Mouse (Mus musculus) ES-CJ7 (cell line): ENCODE measurements at regions not wholly inside any gene's neighbourhood (a gene's known extent, or its start where the extent isn't known, plus 50 kb on each side); places are given as distances from the start of the nearest gene placed in this dataset.
A peak's percentile ranks its signal among the peaks of the same experiment; 100 is the strongest.

Experiments
- DNase-seq: peaks from one replicate; pipeline ENCODE4 v3.0.0; 2011; ENCODE audit warnings: low read depth, low spot score

DNA sequence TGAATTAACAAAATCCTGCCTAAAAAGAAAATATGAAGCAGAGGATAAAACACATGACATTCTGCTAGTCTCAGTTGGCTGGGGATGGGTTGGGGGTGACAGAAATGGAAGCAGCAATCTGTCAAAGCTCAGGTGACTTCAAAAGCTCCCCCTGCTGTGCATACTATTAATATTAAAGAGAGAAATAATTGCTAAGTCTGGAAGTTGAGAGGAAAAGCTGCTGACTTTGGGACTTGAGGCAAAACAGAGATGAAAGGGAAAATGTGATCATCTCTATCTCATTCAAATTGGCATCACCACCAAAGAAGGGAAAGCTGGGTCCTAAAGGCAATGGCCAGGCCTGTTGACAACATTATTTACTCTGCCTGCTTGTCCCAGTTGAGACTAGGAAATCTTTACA lies 90.8 kb downstream of the Rpe65 start:
- DNase-seq, result no peak

DNA sequence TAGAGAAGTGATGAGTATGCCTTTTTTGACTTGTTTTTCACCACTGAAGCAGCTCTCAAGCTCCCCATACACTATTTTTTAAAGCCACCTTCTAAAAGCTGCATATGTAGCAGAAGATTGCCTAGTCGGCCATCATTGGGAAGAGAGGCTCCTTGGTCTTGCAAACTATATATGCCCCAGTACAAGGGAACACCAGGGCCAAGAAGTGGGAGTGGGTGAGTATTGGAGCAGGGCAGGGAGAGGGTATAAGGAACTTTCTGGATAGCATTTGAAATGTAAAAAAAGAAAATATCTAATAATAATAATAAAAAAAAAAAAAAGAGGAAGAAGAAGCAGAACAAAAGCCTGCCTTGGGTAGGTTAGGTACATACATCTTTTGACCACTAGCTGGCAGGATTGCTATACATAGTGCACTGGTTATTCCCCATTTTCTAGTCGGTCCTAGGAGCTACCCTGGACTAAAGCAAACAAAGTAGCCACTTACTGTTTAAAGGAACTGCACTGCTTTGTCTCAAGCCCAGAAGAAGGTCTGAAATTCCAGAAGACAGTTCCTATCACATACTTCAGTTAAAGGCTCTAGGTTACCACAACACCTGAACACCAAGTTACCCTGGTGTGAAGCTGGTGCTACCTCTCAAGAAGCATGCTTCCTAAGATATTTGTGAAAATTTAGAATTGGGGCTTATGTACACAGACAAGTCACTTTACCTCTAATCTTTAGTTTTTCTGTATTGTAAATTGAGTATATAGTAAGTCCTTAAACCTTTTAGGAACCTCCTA lies 114.9 kb upstream of the Wls start:
- DNase-seq, result peak; percentile 61

DNA sequence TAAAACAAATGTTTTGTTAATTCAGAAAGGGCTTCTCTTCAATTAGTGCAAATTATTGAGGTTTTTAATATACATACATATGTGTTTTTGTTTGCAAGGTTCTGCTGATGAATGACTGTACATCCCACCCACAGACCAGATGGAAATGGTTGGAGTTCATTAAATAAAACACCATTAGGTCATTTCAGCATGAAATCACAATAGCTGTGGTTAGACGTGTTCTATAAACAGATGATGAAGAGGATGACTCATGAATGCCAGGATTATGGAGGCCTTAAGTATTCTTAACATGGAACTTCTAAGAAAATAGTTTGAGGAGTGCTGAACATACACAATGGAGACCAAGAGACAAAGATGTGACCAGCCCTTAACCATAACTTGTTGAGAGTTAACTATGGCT lies 107.3 kb upstream of the Wls start:
- DNase-seq, result no peak

DNA sequence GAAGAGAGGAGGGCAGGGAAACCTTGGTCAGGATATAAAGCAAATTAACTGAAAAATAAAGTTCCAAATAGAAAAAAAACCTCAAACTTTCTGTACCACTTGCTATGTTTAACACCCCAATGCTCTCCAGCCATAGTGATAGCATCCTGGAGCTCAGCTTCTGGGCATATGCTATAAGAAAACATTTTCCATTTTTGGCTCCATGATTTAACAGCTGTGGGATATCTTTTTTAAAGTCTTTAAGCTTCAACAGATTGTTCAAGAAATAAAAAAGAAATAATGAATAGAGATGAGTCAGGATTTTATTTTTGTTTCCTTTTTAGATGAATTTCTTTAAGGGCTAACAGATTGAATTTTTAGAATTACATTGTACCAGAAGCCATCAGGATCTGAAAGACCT lies 106.3 kb upstream of the Wls start:
- DNase-seq, result no peak

DNA sequence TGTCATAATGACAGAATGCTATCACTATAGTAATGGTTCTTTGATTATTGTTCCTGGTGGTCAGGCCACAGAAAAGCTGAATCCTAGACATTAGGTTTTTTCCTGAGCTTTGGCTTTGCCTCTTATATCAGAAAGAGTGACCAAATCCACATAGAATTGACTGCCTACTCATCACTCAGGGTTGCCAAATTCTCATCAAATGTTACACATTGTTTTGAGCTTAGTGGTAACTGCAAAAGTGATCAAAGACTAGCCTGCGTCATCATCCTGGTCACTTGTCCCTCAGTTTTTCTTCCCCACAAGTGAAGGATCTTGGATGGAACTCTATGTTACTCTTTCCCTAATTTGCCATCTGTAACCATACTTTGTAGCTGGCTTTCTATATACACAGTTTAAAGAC lies 104.9 kb upstream of the Wls start:
- DNase-seq, result no peak

DNA sequence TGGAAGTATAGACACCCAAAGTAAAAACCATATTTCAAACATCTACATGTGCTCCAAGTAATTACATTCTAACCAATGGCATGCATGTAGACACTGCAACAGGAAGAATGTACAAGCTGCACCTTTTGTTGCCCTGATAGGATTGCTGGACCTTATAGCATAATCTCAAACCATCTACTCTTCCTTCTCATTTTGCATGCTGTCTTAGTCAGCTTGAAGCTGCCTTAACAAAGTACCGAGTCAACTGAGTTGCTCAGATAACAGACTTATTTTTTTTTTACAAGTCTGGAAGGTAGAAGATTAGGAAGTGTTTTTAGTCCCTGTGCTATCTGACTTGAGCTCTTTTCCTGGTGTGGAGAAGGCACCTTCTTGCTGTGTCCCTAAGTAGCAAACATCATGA lies 103.4 kb upstream of the Wls start:
- no peak for DNase-seq

DNA sequence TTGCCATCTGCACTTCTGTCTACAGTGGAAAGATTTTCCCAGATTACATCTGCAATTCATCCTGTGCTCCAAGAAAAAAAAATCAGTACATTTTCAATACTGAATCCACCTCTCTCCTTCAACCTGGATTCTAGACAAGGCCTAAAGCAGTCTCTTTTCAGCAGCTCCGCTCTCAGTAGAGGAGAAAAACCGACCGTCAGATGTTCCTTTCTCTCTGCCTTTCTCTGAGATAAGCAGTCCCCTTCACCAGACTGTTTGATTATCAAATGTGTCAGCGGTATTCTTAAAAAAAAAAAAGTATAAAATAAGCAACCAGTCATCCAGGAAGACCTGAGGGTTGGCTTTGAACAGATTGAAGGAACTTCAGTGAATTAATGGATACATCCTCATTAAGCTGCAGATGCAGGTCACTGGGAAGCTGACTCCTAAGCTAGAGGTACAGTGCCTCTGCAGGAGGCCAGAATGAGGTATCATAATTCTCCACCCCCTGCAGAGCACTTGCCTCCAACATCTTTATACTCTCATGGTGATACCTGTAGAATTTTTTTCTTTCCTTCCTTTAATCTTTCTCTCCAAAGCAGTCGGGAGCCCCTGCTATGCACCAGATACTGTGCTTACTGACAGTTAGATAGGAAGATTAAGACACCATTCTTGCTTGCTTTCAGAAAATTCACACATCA lies 98.7 kb upstream of the Wls start:
- no peak for DNase-seq

DNA sequence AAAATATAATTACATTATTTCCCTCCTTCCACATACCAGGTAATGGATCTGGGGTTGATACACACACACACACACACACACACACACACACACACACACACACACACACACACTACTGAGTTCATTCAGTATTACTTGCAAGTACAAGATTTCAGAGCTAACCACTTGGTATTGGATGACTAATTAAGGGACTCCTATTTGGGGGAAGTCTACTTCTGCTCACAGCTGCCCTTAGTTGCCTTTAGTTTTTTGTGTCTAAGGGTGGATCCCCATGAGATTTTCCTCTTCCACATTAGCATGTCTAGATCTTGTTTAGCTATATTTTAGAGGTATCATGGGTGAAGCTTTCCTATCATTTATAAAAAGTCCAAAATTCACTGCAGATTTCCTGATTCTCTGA lies 97.7 kb upstream of the Wls start:
- no peak for DNase-seq

DNA sequence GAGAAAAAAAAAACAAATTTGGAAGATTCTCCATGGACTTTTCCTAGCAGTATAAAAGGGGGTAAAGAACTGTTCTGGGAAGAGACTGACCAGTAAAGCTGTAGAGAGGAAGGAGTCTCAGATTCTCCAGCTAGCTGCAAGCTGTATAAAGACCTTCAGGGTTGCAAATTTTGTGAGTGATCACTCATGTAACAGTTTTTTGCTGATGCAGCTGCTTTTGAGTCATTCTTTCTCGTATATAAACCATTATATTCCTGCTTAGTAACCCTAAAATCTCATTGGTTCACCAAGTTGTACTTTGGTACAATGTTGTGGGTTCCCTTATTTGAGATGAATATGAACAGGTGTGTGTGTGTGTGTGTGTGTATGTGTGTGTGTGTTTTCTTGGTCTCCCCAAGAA lies 79.7 kb upstream of the Wls start:
- DNase-seq, result no peak

DNA sequence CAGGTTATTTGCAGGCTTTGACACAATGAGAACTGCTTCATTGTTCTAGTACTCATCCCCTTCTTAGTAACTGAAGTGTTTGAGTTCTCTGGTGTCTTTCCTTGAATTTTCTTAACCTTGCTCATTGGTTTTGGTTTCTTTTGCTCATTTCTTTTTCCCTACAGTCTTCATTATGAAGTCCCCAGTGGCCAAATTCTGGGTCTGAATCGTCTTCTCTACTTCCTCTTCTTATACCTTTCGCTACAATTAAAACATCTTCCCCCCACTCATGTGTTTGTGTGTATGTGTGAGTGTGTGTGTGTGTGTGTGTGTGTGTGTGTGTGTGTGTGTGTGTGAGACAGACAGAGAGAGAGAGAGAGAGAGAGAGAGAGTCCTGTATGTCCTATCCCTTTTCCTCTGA lies 79.2 kb upstream of the Wls start:
- no peak for DNase-seq

DNA sequence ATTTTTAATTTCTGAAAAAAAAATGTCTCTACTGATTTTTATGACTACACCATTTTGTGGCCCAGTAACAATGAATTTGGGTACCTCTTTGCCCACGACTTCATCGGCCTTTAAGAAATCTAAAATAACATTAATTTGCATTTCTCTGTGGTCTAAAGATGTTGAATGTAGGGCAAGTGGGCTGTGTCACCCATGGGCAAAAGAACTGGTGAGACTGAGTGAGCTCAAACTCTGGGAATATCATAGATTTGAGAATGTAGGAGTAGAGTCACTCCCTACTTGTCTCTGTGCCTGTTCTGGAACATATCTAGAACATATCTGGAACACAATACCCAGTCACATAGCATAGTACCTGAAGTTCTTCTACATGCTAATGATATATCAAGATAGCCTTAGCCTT lies 78.5 kb upstream of the Wls start:
- no peak for DNase-seq

DNA sequence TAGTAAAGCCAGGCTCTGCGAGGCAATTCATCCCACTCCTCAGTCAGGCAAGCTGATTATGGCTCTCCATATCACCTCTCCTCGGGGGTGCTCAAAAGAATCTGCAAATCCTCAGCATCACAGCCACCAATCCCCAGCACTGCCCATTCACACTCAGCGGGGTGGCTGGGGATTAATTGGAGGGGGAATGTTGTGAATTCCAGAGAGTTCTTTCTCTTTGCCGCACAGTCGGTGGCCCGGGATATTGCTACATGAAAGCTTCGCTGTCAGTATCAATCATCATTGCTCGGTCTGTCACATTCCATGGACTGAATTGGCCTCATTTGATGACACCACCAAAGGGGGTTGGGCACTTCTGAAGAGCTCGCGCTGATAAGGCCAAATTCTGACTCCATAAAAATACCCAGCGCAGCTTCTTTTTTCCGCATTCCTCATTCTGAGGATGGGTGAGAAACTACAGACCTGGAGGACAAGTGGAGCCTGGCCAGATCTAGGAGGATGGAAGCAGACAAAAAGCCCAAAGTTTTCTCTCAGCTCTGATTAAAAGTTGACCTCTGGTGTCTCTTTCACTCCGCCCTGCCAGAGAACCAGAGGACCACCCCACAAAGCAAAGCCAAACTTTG lies 57.1 kb upstream of the Wls start:
- peak; percentile 35 for DNase-seq

DNA sequence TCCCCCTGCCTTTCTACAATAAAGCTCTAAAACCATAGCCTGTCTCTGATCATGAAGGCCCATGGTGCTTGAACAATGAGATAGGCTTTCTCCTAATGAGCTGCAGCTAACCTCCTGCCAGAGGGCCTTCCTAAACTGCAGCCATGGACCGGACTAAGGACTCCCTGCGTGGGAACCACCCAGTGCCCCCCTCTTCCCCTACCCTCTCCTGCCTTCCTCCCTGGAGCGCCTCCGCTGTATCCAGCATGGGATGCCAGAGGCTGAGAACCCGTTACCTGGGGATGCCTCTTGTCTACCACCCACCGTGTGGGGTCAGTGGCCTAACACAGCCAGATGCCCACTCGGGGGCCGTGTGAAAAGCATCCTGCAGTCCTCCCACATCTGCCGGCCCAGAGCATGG lies 51.7 kb upstream of the Wls start:
- no peak for DNase-seq
